ENCODE assay signal across 10 mouse cellular contexts in genomic region chr3:96226695-96227648, GRCm38 (mm10). TPM values are rescaled to one million over a fixed set of nuclear protein-coding genes. Genes with fewer than 3 reads are reported as not detected.
DNase-seq lines count a peak whose midpoint lies in the region; ATAC-seq and TF ChIP-seq lines count a peak whose summit lies in the region.
"Had no signal": no experiment of that assay in that cellular context is flagged by ENCODE, and none has a peak within 500 bp of the region (broad histone marks: within the 10 kb centered on the region; RNA-seq: fewer than 3 reads in every experiment).

No protein-coding gene starts in this region.

- 83% methylated on average over 8 of the region's 8 CpGs for WGBS in midbrain, embryonic 14.5 days
- WGBS in midbrain, embryonic 11.5 days, result 76% methylated on average over 8 of the region's 8 CpGs
- 69% methylated on average over 8 of the region's 8 CpGs for WGBS in heart, embryonic 10.5 days

- ATAC-seq in midbrain, embryonic 14.5 days (ENCODE audit: low FRiP score, low TSS enrichment), result no peak
- ATAC-seq in midbrain, embryonic 11.5 days (ENCODE audit: low FRiP score), result no peak
- ATAC-seq in erythroblast, adult 5-6 weeks (replicated peaks; ENCODE audit: low FRiP score, poor library complexity, severe bottlenecking), result no peak

- no peak for TF ChIP-seq CTCF in left cerebral cortex, adult 2 months (IDR thresholded peaks at IDR 0.05)
- no peak for TF ChIP-seq CTCF in gastrocnemius, adult 2 months (IDR thresholded peaks at IDR 0.05)

- H3K4me3 ChIP-seq in midbrain, embryonic 14.5 days (replicated peaks; ENCODE audit: low read depth, low read length), result no peak overlapping the region
- no peak overlapping the region for H3K4me3 ChIP-seq in midbrain, embryonic 11.5 days (ENCODE audit: low read depth, low read length)
- no peak overlapping the region for H3K4me3 ChIP-seq in heart, embryonic 10.5 days
- no peak overlapping the region for H3K4me3 ChIP-seq in left cerebral cortex, adult 2 months
- H3K4me3 ChIP-seq in gastrocnemius, adult 2 months, result no peak overlapping the region
- H3K4me3 ChIP-seq: forebrain, embryonic 12.5 days had no signal

- peak; percentile 97 for DNase-seq in heart, adult 11 months
- DNase-seq in heart, postnatal 10 days, result no peak
- no peak for DNase-seq in midbrain, embryonic 14.5 days
- no peak for DNase-seq in midbrain, embryonic 11.5 days (ENCODE audit: low spot score, missing footprints)
- DNase-seq in heart, embryonic 10.5 days (ENCODE audit: low spot score), result no peak
- no peak for DNase-seq in left cerebral cortex, adult 2 months (ENCODE audit: extremely low spot score in 1 of 2, low spot score in 2 of 2)
- DNase-seq in gastrocnemius, adult 2 months, result no peak
- DNase-seq: cerebellum, adult 11 months had no signal

- 0 out of 2 replicates have a peak overlapping the region, but pooled peaks have one; percentile 2 for H3K9ac ChIP-seq in midbrain, embryonic 14.5 days (replicated peaks; ENCODE audit: low read length)
- no peak overlapping the region for H3K9ac ChIP-seq in midbrain, embryonic 11.5 days (ENCODE audit: low read length)
- H3K9ac ChIP-seq: forebrain, embryonic 12.5 days had no signal

- H3K27me3 ChIP-seq in midbrain, embryonic 14.5 days (ENCODE audit: control insufficient read depth, insufficient read depth, low read length), result no peaks in the 10 kb centered on the region
- H3K27me3 ChIP-seq in midbrain, embryonic 11.5 days (ENCODE audit: control insufficient read depth, insufficient read depth, low read length), result no peaks in the 10 kb centered on the region
- no peaks in the 10 kb centered on the region for H3K27me3 ChIP-seq in heart, embryonic 10.5 days (ENCODE audit: insufficient read depth, poor library complexity, severe bottlenecking)
- H3K27me3 ChIP-seq: forebrain, embryonic 12.5 days had no signal

- H3K9me3 ChIP-seq in midbrain, embryonic 14.5 days (ENCODE audit: control insufficient read depth, low read length), result no peaks in the 10 kb centered on the region
- H3K9me3 ChIP-seq in midbrain, embryonic 11.5 days (ENCODE audit: control insufficient read depth, low read length), result no peaks in the 10 kb centered on the region
- H3K9me3 ChIP-seq in heart, embryonic 10.5 days, result no peaks in the 10 kb centered on the region
- H3K9me3 ChIP-seq: forebrain, embryonic 12.5 days had no signal

- intact Hi-C loops in heart, postnatal 10 days (cut with DNase I), result no loop called here
- intact Hi-C loops in left cerebral cortex, adult 2 months (cut with DNase I), result loop anchor here (5.0 kb wide), 1 partner anchor 955 kb away; no protein-coding TSS in a partner anchor
- intact Hi-C loops in gastrocnemius, adult 2 months (cut with DNase I), result no loop called here

- no peak overlapping the region for H3K4me2 ChIP-seq in midbrain, embryonic 14.5 days (ENCODE audit: low read length)
- H3K4me2 ChIP-seq in midbrain, embryonic 11.5 days, result no peak overlapping the region
- H3K4me2 ChIP-seq: forebrain, embryonic 12.5 days had no signal

- H3K4me1 ChIP-seq in midbrain, embryonic 14.5 days (ENCODE audit: control insufficient read depth, insufficient read depth, low read length), result peaks cover 11% of the 10 kb centered on the region
- H3K4me1 ChIP-seq in midbrain, embryonic 11.5 days (ENCODE audit: control insufficient read depth, insufficient read depth, low read length), result peaks cover 15% of the 10 kb centered on the region; the same call in 1 of the 2 replicates
- peaks cover 39% of the 10 kb centered on the region for H3K4me1 ChIP-seq in heart, embryonic 10.5 days

- no peak overlapping the region for H3K27ac ChIP-seq in midbrain, embryonic 14.5 days (replicated peaks; ENCODE audit: low read depth, low read length)
- H3K27ac ChIP-seq in midbrain, embryonic 11.5 days (ENCODE audit: low read depth, low read length), result no peak overlapping the region
- H3K27ac ChIP-seq in heart, embryonic 10.5 days, result 0 out of 2 replicates have a peak overlapping the region, but pooled peaks have one; percentile 59
- no peak overlapping the region for H3K27ac ChIP-seq in left cerebral cortex, adult 2 months
- no peak overlapping the region for H3K27ac ChIP-seq in gastrocnemius, adult 2 months
- H3K27ac ChIP-seq: forebrain, embryonic 12.5 days had no signal

- no peaks in the 10 kb centered on the region for H3K36me3 ChIP-seq in midbrain, embryonic 14.5 days (ENCODE audit: control insufficient read depth, insufficient read depth, low read length)
- H3K36me3 ChIP-seq in midbrain, embryonic 11.5 days (ENCODE audit: control insufficient read depth, insufficient read depth, low read length), result no peaks in the 10 kb centered on the region
- H3K36me3 ChIP-seq in heart, embryonic 10.5 days, result no peaks in the 10 kb centered on the region
- H3K36me3 ChIP-seq: forebrain, embryonic 12.5 days had no signal

RNA-seq across cellular contexts. Expression of gene Hist2h2be, which starts 6.1 kb away (rescaled TPM):
- total RNA-seq in heart, postnatal 10 days (2021), result 1 to 10 TPM; 4.6 to 5.9 TPM
- polyA plus RNA-seq in midbrain, embryonic 14.5 days (2014; fragmentation: Nextera tagmentation; extraction: Ambion mirVana), result 4.8 and 5.9 TPM in 2 replicates
- polyA plus RNA-seq in midbrain, embryonic 11.5 days (2014; fragmentation: Nextera tagmentation; extraction: Ambion mirVana), result 14.0 and 15.0 TPM in 2 replicates
- 2.8 and 3.5 TPM in 2 replicates for polyA plus RNA-seq in heart, embryonic 10.5 days (2016; fragmentation: Nextera tagmentation; extraction: Ambion mirVana)
- total RNA-seq in erythroblast, adult 5-6 weeks (2015; ENCODE audit: low replicate concordance), result 19.2 and 22.6 TPM in 2 replicates
- 19.5 and 32.7 TPM in 2 replicates for total RNA-seq in erythroblast, adult 5-6 weeks (2017; ENCODE audit: low replicate concordance)
- 1 to 10 TPM; 5.4 to 5.6 TPM for total RNA-seq in left cerebral cortex, adult 2 months (2021)
- 1 to 10 TPM; 5.2 to 6.1 TPM for total RNA-seq in gastrocnemius, adult 2 months (2021)

RNA-seq across cellular contexts. Expression of gene Hist2h2ac, which starts 6.3 kb away (rescaled TPM):
- 100 to 1,000 TPM; 103 to 121 TPM for total RNA-seq in heart, postnatal 10 days (2021)
- polyA plus RNA-seq in midbrain, embryonic 14.5 days (2014; fragmentation: Nextera tagmentation; extraction: Ambion mirVana), result 1.7 and 2.8 TPM in 2 replicates
- polyA plus RNA-seq in midbrain, embryonic 11.5 days (2014; fragmentation: Nextera tagmentation; extraction: Ambion mirVana), result 12.7 and 16.0 TPM in 2 replicates
- 3.4 and 8.2 TPM in 2 replicates for polyA plus RNA-seq in heart, embryonic 10.5 days (2016; fragmentation: Nextera tagmentation; extraction: Ambion mirVana)
- 18.3 and 36.8 TPM in 2 replicates for total RNA-seq in erythroblast, adult 5-6 weeks (2015; ENCODE audit: low replicate concordance)
- total RNA-seq in erythroblast, adult 5-6 weeks (2017; ENCODE audit: low replicate concordance), result 1,217 and 1,495 TPM in 2 replicates
- total RNA-seq in left cerebral cortex, adult 2 months (2021), result 10 to 100 TPM; 20.6 to 30.5 TPM
- 10 to 100 TPM in 1 of 2 experiments, 1 to 10 TPM in 1; 8.4 to 10.2 TPM for total RNA-seq in gastrocnemius, adult 2 months (2021)

RNA-seq across cellular contexts. Expression of gene Hist2h2ab, which starts 7.3 kb away (rescaled TPM):
- 10 to 100 TPM; 10.6 to 14.9 TPM for total RNA-seq in heart, postnatal 10 days (2021)
- polyA plus RNA-seq in midbrain, embryonic 14.5 days (2014; fragmentation: Nextera tagmentation; extraction: Ambion mirVana), result not detected in 2 replicates
- polyA plus RNA-seq in midbrain, embryonic 11.5 days (2014; fragmentation: Nextera tagmentation; extraction: Ambion mirVana), result 0.86 and 1.7 TPM in 2 replicates
- 0.73 TPM in 1 of 2 replicates, not detected in the other for polyA plus RNA-seq in heart, embryonic 10.5 days (2016; fragmentation: Nextera tagmentation; extraction: Ambion mirVana)
- 6.5 TPM in 1 of 2 replicates, not detected in the other for total RNA-seq in erythroblast, adult 5-6 weeks (2015; ENCODE audit: low replicate concordance)
- 35.6 and 94.8 TPM in 2 replicates for total RNA-seq in erythroblast, adult 5-6 weeks (2017; ENCODE audit: low replicate concordance)
- total RNA-seq in left cerebral cortex, adult 2 months (2021), result 10 to 100 TPM; 10.4 to 10.8 TPM
- 1 to 10 TPM in 1 of 2 experiments, under 1 TPM in 1; 0.87 to 1.2 TPM for total RNA-seq in gastrocnemius, adult 2 months (2021)

RNA-seq across cellular contexts. Expression of gene Bola1, which starts 7.5 kb away (rescaled TPM):
- total RNA-seq in heart, postnatal 10 days (2021), result 10 to 100 TPM; 19.3 to 19.6 TPM
- 63.0 and 69.6 TPM in 2 replicates for polyA plus RNA-seq in midbrain, embryonic 14.5 days (2014; fragmentation: Nextera tagmentation; extraction: Ambion mirVana)
- polyA plus RNA-seq in midbrain, embryonic 11.5 days (2014; fragmentation: Nextera tagmentation; extraction: Ambion mirVana), result 70.4 and 83.9 TPM in 2 replicates
- 58.9 and 62.8 TPM in 2 replicates for polyA plus RNA-seq in heart, embryonic 10.5 days (2016; fragmentation: Nextera tagmentation; extraction: Ambion mirVana)
- 8.8 TPM in 1 of 2 replicates, not detected in the other for total RNA-seq in erythroblast, adult 5-6 weeks (2015; ENCODE audit: low replicate concordance)
- total RNA-seq in erythroblast, adult 5-6 weeks (2017; ENCODE audit: low replicate concordance), result 3.2 and 5.9 TPM in 2 replicates
- total RNA-seq in left cerebral cortex, adult 2 months (2021), result 10 to 100 TPM; 14.8 to 15.1 TPM
- 10 to 100 TPM; 24.5 to 29.3 TPM for total RNA-seq in gastrocnemius, adult 2 months (2021)

RNA-seq across cellular contexts. Expression of gene Hist2h3c2, which starts 12.0 kb away (rescaled TPM):
- 10 to 100 TPM; 78.6 to 96.2 TPM for total RNA-seq in heart, postnatal 10 days (2021)
- 2.2 and 3.4 TPM in 2 replicates for polyA plus RNA-seq in midbrain, embryonic 14.5 days (2014; fragmentation: Nextera tagmentation; extraction: Ambion mirVana)
- polyA plus RNA-seq in midbrain, embryonic 11.5 days (2014; fragmentation: Nextera tagmentation; extraction: Ambion mirVana), result 10.6 and 13.8 TPM in 2 replicates
- polyA plus RNA-seq in heart, embryonic 10.5 days (2016; fragmentation: Nextera tagmentation; extraction: Ambion mirVana), result 3.4 and 5.1 TPM in 2 replicates
- 139 and 198 TPM in 2 replicates for total RNA-seq in erythroblast, adult 5-6 weeks (2015; ENCODE audit: low replicate concordance)
- 86.0 and 97.2 TPM in 2 replicates for total RNA-seq in erythroblast, adult 5-6 weeks (2017; ENCODE audit: low replicate concordance)
- total RNA-seq in left cerebral cortex, adult 2 months (2021), result 1 to 10 TPM; 5.7 to 6.8 TPM
- 1 to 10 TPM; 5.4 to 5.6 TPM for total RNA-seq in gastrocnemius, adult 2 months (2021)
